Mouse (Mus musculus) left cerebral cortex, adult 18-20 months (tissue): ENCODE results near the gene Ppp6r3. TPM values are rescaled to one million over a fixed set of nuclear protein-coding genes. Genes with fewer than 3 reads are reported as not detected.
"Not testable (repeated sequence)": the region's sequence is repeated elsewhere in the genome, so short reads cannot be mapped to it uniquely, and the experiment has no call there.

Experiments
- DNase-seq, 2 experiments: peaks; one replicate each; pipeline ENCODE4 v3.0.0; 2021 to 2022; ENCODE audit warnings: low spot score in 2 of 2, mixed read lengths in 1 of 2
- long read RNA-seq, 2 experiments: library from polyadenylated mRNA; stranded (forward); transcript quantifications; one replicate each; pipeline ENCODE4 v2.0.0; 2021
- total RNA-seq, 2 experiments: library from RNA; stranded (reverse); gene quantifications; 2 replicates each; pipeline ENCODE4 v1.2.3; 2021

Ppp6r3 gene
- 10 to 100 TPM; 75.9 to 80.3 TPM for total RNA-seq
- long read RNA-seq, experiment 1, full-length matches to known transcripts, result 10 of 40 reads
- long read RNA-seq, experiment 1, partial matches to known transcripts, result 10 of 40 reads
- long read RNA-seq, experiment 1, other reads (novel, unspliced or antisense), result 20 of 40 reads
- long read RNA-seq, experiment 2, full-length matches to known transcripts, result 1 of 20 reads
- long read RNA-seq, experiment 2, partial matches to known transcripts, result 11 of 20 reads
- long read RNA-seq, experiment 2, other reads (novel, unspliced or antisense), result 8 of 20 reads

- peak; percentile 97 for DNase-seq
Observed at GRCm38 (mm10) chr19:3575632-3576384, at the start of gene Ppp6r3. Gene Ppp6r3, minus strand, starts transcription at chr19:3575749.

- no peak for DNase-seq
Observed at GRCm38 (mm10) chr19:3625111-3625510, 49.6 kb upstream of the Ppp6r3 start.

GRCm38 (mm10) chr19:3623824-3624223 lies 48.3 kb upstream of the Ppp6r3 start:
- peak in 1 of 2 experiments; percentile 11 for DNase-seq

- DNase-seq, result no peak
Observed at GRCm38 (mm10) chr19:3623294-3623693, 47.7 kb upstream of the Ppp6r3 start.

- DNase-seq, result no peak
Observed at GRCm38 (mm10) chr19:3620871-3621270, 45.3 kb upstream of the Ppp6r3 start.

GRCm38 (mm10) chr19:3619359-3619758 lies 43.8 kb upstream of the Ppp6r3 start:
- DNase-seq, result no peak

- no peak for DNase-seq
Observed at GRCm38 (mm10) chr19:3613991-3614390, 38.4 kb upstream of the Ppp6r3 start.

GRCm38 (mm10) chr19:3612534-3613273 lies 37.2 kb upstream of the Ppp6r3 start:
- DNase-seq, result no peak

- DNase-seq, result no peak
Observed at GRCm38 (mm10) chr19:3611730-3612129, 36.2 kb upstream of the Ppp6r3 start.

- DNase-seq, result no peak
Observed at GRCm38 (mm10) chr19:3610886-3611285, 35.3 kb upstream of the Ppp6r3 start.

GRCm38 (mm10) chr19:3609826-3610225 lies 34.3 kb upstream of the Ppp6r3 start:
- no peak for DNase-seq

- no peak for DNase-seq
Observed at GRCm38 (mm10) chr19:3594316-3594715, 18.8 kb upstream of the Ppp6r3 start.

GRCm38 (mm10) chr19:3593379-3594055 lies 18.0 kb upstream of the Ppp6r3 start:
- DNase-seq, result no peak

GRCm38 (mm10) chr19:3589968-3590367 lies 14.4 kb upstream of the Ppp6r3 start:
- DNase-seq, result no peak

GRCm38 (mm10) chr19:3589547-3589946 lies 14.0 kb upstream of the Ppp6r3 start:
- DNase-seq, result no peak

- not testable (repeated sequence) for DNase-seq
Observed at GRCm38 (mm10) chr19:3587729-3588128, 12.2 kb upstream of the Ppp6r3 start.

- DNase-seq, result peak; percentile 47 to 70
Observed at GRCm38 (mm10) chr19:3586540-3586939, 11.0 kb upstream of the Ppp6r3 start.

- no peak for DNase-seq
Observed at GRCm38 (mm10) chr19:3586026-3586425, 10.5 kb upstream of the Ppp6r3 start.

- DNase-seq, result peak; percentile 77
Observed at GRCm38 (mm10) chr19:3581326-3581725, 5.8 kb upstream of the Ppp6r3 start.

GRCm38 (mm10) chr19:3577911-3578290 lies 2.4 kb upstream of the Ppp6r3 start:
- no peak for DNase-seq

GRCm38 (mm10) chr19:3577265-3577910 lies 1.8 kb upstream of the Ppp6r3 start:
- no peak for DNase-seq
